Mouse (Mus musculus) left cerebral cortex, adult 18-20 months (tissue): Measurements from ENCODE around the gene Pus1. TPM values are rescaled to one million over a fixed set of nuclear protein-coding genes. Genes with fewer than 3 reads are reported as not detected.

Experiments used
- total RNA-seq, 2 experiments: library from RNA; stranded (reverse); gene quantifications; 2 replicates each; pipeline ENCODE4 v1.2.3; 2021

Gene Pus1
- total RNA-seq, 2 experiments from 2014 or later, result 20.2 to 25.4 TPM

Other genes starting within 250 kb of the Pus1 start
- gene Galnt9, start 236.3 kb downstream of the Pus1 start, total RNA-seq, result 100 to 1,000 TPM in 1 of 2 experiments, 10 to 100 TPM in 1; 87.0 to 117 TPM
- 10 to 100 TPM; 25.2 to 28.3 TPM for gene Noc4l, start 127.2 kb downstream of the Pus1 start, total RNA-seq
- 10 to 100 TPM; 22.2 to 24.7 TPM for gene Ddx51, start 127.2 kb downstream of the Pus1 start, total RNA-seq
- 100 to 1,000 TPM in 1 of 2 experiments, 10 to 100 TPM in 1; 96.6 to 103 TPM for gene Ep400, start 9.9 kb downstream of the Pus1 start, total RNA-seq
- gene Ulk1, start 29.4 kb upstream of the Pus1 start, total RNA-seq, result 10 to 100 TPM; 68.3 to 69.6 TPM
- 10 to 100 TPM in 1 of 2 experiments, 1 to 10 TPM in 1; 8.9 to 10.9 TPM for gene Hscb, start 59.1 kb upstream of the Pus1 start, total RNA-seq
- 1 to 10 TPM; 1.3 to 1.5 TPM for gene Chek2, start 59.3 kb upstream of the Pus1 start, total RNA-seq
- 1 to 10 TPM; 9.3 to 9.8 TPM for gene Ttc28, start 99.1 kb upstream of the Pus1 start, total RNA-seq